Mouse (Mus musculus) embryonic fibroblast, embryonic 13.5 days (primary cell): ENCODE measurements around the gene Epn2. TPM values are rescaled to one million over a fixed set of nuclear protein-coding genes. Genes with fewer than 3 reads are reported as not detected.

Experiments used
- H3K27ac ChIP-seq: 2 replicates; pipeline ENCODE4 v1.5.1; 2012; ENCODE audit warnings: low read length, control low read depth, inconsistent platforms; ENCODE audit not compliant: insufficient read depth
- H3K4me1 ChIP-seq: 2 replicates; pipeline ENCODE4 v1.6.1; 2011; ENCODE audit warnings: low read length; ENCODE audit not compliant: control insufficient read depth, insufficient read depth
- H3K4me3 ChIP-seq: 2 replicates; pipeline ENCODE4 v1.5.1; 2011; ENCODE audit warnings: mild to moderate bottlenecking, control low read depth, low read length; ENCODE audit not compliant: insufficient read depth
- CTCF ChIP-seq: IDR thresholded peaks from 2 replicates; pipeline ENCODE4 v1.5.1; 2011; ENCODE audit warnings: mild to moderate bottlenecking, control low read depth, low read length, moderate library complexity, borderline replicate concordance; ENCODE audit not compliant: insufficient read depth
- POLR2A ChIP-seq: IDR thresholded peaks from 2 replicates; pipeline ENCODE4 v1.6.1; 2011; ENCODE audit warnings: low read depth, mild to moderate bottlenecking, control low read depth, low read length, moderate library complexity
- polyA plus RNA-seq: library from polyadenylated mRNA; stranded (reverse); fragments of >200 nt; gene quantifications from 2 replicates; pipeline ENCODE4 v1.2.4, GENCODE M21; 2011; ENCODE audit warnings: low read depth; ENCODE audit not compliant: missing spikeins, insufficient read length

Gene Epn2
- polyA plus RNA-seq, 1 experiment = 34.8 TPM

DNA sequence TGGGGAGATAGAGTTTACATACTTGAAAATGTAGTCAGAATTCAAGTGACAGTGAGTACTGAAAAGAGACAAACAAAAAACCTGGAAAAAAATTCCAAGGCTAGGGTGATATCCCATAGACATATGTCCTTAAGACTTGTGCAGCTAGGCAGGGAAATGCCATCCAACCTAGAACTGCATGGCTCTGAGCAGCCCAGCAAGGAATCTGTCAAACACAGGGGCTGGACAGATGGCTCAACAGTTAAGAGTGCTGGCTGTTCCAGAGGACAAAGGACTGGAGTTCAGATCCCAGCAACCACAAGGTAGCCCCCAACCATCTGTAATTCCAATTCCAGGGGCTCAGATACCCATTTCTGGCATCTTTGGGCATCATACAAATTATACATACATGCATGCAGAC is 28.9 kb downstream of the Epn2 start:
- Histone ChIP-seq H3K27ac (no peak overlapping the region), H3K4me1 (no peaks in the 10 kb centered on the region), H3K4me3 (no peak overlapping the region)
- TF ChIP-seq POLR2A (no peak), CTCF (no peak)

DNA sequence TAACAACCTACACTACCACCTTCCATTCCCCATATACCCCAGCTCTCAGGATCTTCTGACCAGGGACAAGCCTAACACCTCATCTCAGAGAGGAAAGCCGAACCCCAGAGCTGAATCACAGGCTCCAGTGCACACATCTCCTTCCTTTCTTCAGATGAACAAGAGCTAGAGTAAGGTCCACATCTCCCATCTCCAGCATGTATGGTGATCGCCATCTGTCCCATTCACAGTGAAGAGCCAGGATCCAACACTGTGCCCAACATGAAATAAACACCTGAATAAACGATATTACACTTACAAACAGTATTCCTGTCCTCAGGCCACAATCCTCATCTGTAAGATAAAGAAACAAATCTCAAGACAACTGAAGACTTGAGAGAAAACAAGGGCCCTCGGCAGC is 31.8 kb downstream of the Epn2 start:
- H3K4me1 ChIP-seq = no peaks in the 10 kb centered on the region
- TF ChIP-seq POLR2A = no peak
- TF ChIP-seq CTCF = no peak
- H3K4me3 ChIP-seq = no peak overlapping the region
- H3K27ac ChIP-seq = no peak overlapping the region

DNA sequence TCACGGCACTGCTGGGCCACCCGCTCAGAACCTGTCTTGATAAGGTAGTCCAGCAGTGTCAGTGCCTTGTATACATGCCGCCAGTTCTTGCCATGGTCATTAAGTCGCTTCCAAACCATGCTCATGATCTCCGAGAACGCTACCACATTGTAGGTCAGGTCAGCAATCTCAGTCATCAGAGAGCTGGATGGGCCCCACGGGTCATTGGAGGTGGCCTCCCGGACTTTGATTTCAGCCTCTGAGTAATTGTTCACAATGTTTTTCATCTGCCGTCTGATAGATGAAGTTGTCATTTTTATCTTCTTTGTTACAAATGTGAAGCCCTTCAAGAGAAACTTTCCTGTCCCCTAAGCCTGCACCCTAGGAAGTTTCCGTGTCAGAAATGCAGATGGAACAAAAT is 33.0 kb downstream of the Epn2 start:
- Histone ChIP-seq H3K27ac (no peak overlapping the region), H3K4me3 (no peak overlapping the region), H3K4me1 (no peaks in the 10 kb centered on the region)
- TF ChIP-seq POLR2A = no peak
- no peak for TF ChIP-seq CTCF

DNA sequence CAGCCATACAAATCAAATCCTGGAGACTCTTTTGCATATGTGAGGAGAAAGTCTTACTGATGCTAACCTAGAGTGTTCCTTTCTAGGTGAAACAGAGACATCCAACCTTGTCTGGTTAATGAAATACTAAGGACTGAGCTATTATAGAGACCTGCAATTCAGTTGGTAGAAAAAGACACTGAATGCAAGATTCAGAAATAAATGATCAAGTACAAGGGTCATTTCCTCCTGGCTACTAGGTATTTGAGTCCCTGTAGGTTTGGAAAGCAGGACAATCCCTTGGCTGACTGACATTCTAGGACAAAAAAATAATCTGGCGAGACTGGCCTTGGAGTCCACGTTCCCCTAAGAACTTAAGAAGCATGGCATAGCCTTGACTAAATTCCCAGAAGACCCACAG is 33.9 kb downstream of the Epn2 start:
- no peaks in the 10 kb centered on the region for H3K4me1 ChIP-seq
- no peak for TF ChIP-seq CTCF
- no peak for TF ChIP-seq POLR2A
- H3K4me3 ChIP-seq = no peak overlapping the region
- no peak overlapping the region for H3K27ac ChIP-seq

DNA sequence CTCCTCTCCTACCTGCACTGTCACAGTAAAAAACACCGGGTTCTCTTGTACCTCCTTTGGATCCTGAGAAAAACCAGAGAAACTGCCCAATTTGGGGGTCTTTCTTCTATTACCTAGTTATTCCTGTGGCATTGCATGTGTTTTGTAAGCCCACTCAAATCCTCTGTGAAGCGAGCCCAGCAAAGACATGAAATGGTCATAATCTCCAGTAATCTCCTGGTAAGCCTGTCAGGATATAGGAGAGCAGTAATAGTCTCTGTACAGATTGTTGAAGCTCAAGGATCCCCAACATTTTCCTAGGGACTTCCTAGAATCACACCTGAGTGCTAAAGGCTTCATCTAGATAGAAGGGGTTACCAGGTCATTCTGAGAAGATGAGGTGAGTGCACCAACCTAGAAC is 38.4 kb downstream of the Epn2 start:
- Histone ChIP-seq H3K4me3 (no peak overlapping the region), H3K4me1 (no peaks in the 10 kb centered on the region), H3K27ac (no peak overlapping the region)
- TF ChIP-seq CTCF = no peak
- TF ChIP-seq POLR2A = no peak

DNA sequence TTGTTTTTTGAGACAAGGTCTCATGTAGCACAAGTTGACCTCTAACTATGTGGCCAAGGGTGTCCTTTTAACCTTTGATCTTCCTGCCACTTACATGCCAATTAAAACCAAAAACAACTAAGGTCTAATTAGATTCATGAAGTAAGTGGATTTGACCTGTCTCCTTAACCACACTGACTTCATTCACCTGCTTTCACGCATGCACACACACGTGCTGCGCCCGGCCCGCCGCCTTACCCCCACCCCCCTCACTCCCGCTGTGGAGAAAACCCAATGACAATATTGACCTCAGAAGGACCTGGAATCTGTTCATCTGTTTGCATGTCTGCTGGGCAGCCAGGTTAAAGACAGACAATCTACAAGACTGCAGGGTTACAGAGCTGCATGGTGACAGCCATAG is 38.8 kb downstream of the Epn2 start:
- Histone ChIP-seq H3K4me3 (no peak overlapping the region), H3K27ac (no peak overlapping the region), H3K4me1 (no peaks in the 10 kb centered on the region)
- TF ChIP-seq CTCF = no peak

DNA sequence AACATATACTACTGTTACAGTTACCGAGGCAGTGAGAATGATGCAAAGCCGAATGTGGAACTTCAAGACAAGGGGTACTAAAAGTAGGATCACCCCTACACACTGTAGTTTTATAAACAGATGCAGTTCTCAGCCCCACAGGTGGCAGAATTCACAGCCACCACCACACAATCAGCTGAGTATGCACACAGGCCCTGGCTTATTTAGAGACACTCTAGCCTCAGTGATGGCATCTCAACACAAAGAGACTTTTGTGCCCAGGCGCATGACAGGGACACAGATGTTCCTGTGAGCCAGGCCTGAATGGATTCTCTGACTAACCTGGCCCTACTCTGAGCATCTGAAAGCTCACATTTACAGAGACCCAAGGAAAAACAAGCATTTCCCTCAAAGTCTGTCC is 42.1 kb downstream of the Epn2 start:
- Histone ChIP-seq H3K4me1 (no peaks in the 10 kb centered on the region), H3K4me3 (no peak overlapping the region), H3K27ac (no peak overlapping the region)
- TF ChIP-seq POLR2A (no peak), CTCF (no peak)

DNA sequence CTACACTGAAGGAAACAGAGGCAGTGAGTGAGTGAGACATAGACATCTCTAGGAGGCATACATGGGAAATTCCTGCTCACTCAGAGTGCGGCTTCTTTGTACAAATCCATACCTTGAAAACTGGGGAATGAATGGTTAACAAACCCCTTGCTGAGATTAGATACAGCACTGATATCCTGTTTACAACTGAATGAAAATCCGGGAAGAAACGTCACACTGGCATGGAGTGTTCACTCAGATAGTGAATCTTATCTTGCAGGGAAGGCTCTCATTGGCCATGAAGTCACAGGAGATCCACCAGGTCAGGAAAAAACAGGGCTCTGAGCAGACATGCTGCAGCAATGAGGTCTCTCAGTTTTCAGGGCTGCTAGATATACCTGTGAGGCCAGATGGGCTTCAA is 42.5 kb downstream of the Epn2 start:
- Histone ChIP-seq H3K4me3 (no peak overlapping the region), H3K4me1 (no peaks in the 10 kb centered on the region), H3K27ac (no peak overlapping the region)
- no peak for TF ChIP-seq CTCF
- no peak for TF ChIP-seq POLR2A

DNA sequence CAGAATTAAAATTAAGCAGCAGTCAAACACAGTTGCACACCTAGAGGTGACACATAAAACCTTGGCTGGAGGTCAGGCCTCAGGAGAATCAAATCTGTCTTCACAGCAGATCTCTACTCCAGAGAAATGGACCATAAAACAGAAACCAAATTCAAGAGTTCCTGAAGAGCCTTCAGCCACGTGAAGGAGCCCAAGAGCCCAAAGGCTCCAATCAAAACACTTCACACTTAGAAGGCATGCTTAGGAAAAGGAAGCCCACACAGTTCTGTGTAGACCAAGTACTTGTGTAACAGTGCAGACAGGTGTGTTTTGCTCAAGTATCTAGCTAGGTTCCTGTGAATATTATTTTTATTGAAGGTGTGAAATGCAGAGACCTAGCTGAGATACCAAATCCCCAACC is 44.0 kb downstream of the Epn2 start:
- H3K4me3 ChIP-seq = no peak overlapping the region
- H3K4me1 ChIP-seq = no peaks in the 10 kb centered on the region
- H3K27ac ChIP-seq = no peak overlapping the region
- TF ChIP-seq CTCF (no peak), POLR2A (no peak)

DNA sequence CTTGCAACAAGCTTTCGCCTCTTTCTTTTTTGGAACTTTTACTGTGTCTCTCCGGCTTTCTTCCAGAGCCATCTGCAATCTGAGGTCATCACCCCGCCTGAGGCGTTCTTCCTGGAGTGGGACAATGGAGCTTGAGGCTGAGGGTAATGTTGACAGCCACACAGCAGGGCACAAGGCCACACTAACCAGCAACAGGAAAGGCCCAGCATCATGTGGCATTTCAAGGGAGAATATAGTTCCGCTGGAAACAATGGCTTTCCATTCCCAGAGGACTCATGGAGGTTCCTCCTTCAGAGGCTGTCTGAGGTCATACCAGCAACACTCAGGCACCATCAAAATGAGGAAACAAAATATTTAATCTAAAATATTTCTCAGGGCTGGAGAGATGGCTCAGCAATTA is 45.9 kb downstream of the Epn2 start:
- no peak overlapping the region for H3K27ac ChIP-seq
- TF ChIP-seq POLR2A (no peak), CTCF (no peak)
- no peak overlapping the region for H3K4me3 ChIP-seq
- no peaks in the 10 kb centered on the region for H3K4me1 ChIP-seq

DNA sequence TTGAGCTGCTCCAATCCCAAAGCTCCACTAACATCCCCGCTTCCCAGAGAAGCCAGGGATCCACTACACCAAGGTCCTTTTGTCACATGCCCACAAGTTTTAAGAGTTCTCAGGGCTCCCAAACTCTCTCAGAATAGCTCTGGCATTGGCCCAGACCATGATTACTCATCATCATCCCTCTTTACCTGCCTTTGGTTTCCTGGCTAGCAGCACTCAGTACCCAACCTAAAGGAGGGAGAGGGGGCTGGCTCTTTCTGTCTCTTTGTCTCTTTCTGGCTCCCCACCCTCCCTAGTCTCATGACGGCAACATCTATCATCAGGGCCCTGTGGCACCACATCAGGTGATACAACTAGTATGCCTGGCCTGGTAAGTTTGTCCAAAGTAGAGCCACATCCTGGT is 46.7 kb downstream of the Epn2 start:
- TF ChIP-seq CTCF (no peak), POLR2A (no peak)
- Histone ChIP-seq H3K4me3 (no peak overlapping the region), H3K27ac (no peak overlapping the region), H3K4me1 (no peaks in the 10 kb centered on the region)

DNA sequence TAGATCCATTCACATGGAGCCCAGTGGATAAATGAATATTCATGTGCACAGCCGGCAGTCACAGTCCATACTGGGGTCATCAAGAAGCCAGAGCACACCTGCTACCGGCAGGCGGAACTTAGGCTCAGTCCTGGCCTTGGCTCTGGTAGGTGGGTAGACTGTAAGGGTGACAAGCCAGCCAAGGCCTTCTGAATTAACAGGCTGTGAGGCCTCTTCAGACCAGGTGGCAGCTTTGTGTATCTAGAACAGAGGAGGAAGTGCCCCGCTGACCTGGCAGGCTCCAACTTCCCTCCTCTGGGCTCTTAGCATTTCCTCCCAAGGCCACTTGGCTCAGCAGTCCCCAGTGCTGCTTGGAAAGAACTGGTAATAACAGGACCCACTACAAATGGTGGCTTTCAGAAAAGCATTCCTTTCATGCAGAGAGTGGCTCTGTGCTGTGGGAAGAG is 50.2 kb downstream of the Epn2 start:
- Histone ChIP-seq H3K27ac (no peak overlapping the region), H3K4me3 (no peak overlapping the region), H3K4me1 (no peaks in the 10 kb centered on the region)
- TF ChIP-seq CTCF (no peak), POLR2A (no peak)
